Mouse (Mus musculus): ENCODE data around the gene Cenpw. TPM values are rescaled to one million over a fixed set of nuclear protein-coding genes. Genes with fewer than 3 reads are reported as not detected.

Gene Cenpw
- total RNA-seq (2023) = 2.2 TPM

GRCm38 (mm10) chr10:30199916-30200826, at the start of gene Cenpw:
Cenpw (minus strand) TSS chr10:30200560.

